Mouse (Mus musculus) gastrocnemius, postnatal 25 days (tissue): ENCODE results near the gene Tdgf1. TPM values are rescaled to one million over a fixed set of nuclear protein-coding genes. Genes with fewer than 3 reads are reported as not detected.

Experiments
- DNase-seq: peaks from one replicate; pipeline ENCODE4 v3.0.0; 2022
- total RNA-seq, 2 experiments: library from RNA; stranded (reverse); gene quantifications; 1 replicate in 1 of 2; 2 replicates in 1 of 2; pipeline ENCODE4 v1.2.3; 2021

The Tdgf1 gene
- total RNA-seq, 2 experiments from 2014 or later = not detected

GRCm38 (mm10) chr9:110953550-110954461, 7.8 kb upstream of the Tdgf1 start:
- DNase-seq = peak; percentile 56

DNA sequence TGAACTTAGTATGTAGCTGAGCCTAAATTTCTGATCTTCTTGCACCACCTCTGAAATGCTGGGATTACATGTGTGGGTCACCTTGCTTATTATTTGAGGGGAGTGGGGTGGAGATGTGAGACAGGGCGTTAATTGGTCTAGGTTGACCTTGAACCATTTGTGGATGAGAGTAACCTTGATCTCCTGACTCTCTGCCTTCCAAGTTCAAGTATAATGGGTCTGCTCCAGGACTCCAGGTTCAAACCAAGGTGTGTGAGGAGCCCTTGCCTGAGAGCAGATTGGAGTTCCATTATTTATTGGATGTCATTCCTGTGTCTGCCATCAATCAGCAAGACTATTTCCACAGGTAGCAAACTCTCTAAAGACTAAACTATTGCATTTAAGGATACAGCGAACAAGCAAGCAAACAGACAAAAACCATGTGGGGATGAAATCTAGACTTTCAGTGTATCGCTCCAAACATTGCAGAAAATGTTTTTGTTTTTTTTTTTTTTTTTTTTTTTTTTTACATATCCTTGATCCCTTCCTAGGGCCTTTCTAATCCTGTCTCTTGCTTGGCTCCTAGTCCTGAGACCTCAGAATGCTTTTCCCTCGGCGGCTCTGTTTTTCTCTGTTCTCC, 7.1 kb upstream of the Tdgf1 start:
- no peak for DNase-seq

DNA sequence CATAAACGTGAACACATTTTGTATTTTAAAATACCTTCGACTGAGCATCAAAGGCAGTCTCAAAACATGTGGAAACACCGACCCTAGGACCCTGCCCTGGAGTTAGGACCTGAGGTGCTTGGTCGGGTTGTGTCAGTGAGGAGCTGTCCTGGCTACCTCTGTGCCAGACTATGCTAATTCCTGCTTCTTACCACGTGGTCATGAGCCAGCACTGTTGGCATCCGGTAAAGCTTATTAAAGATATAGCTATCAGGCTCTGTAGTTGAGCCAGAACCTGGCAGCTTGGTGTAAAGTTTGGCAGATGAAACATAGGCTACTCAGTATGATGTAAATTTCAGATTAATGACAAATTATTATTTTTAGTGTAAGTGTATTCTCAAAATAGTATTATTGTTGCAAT, 6.4 kb upstream of the Tdgf1 start:
- DNase-seq = no peak

- DNase-seq = no peak
Observed at GRCm38 (mm10) chr9:110951866-110952265, 5.9 kb upstream of the Tdgf1 start.

- DNase-seq = no peak
Observed at GRCm38 (mm10) chr9:110951397-110951796, 5.4 kb upstream of the Tdgf1 start, which contains the start of gene Lrrc2. Gene Lrrc2, plus strand, starts transcription at chr9:110951545.

GRCm38 (mm10) chr9:110950109-110950508, 4.2 kb upstream of the Tdgf1 start:
- no peak for DNase-seq

GRCm38 (mm10) chr9:110948813-110949310, 2.9 kb upstream of the Tdgf1 start:
- DNase-seq = no peak

GRCm38 (mm10) chr9:110947900-110948299, 1.9 kb upstream of the Tdgf1 start:
- DNase-seq = no peak

GRCm38 (mm10) chr9:110947261-110947661, 1.3 kb upstream of the Tdgf1 start:
- no peak for DNase-seq

- no peak for DNase-seq
Observed at GRCm38 (mm10) chr9:110946548-110947044, 638 bp upstream of the Tdgf1 start.

DNA sequence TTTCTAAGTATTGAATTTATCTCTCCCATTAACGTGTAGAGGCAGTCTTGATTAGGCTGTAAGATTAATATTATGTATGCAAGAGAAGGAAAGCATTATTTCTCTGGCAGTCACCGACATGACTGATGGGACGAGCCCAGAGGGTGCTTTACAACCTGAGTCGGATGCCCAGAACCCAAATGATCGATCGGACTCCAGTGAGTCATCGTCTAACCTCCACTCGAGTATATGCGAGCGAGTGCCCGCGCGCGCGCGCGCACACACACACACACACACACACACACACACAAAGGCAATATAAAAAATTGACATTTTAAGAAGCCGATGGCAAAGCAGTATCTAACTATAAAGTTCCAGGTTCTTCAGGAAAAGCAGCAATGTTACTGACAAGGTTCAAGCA, 615 bp downstream of the Tdgf1 start:
- DNase-seq = no peak

GRCm38 (mm10) chr9:110944265-110944664, 1.7 kb downstream of the Tdgf1 start:
- no peak for DNase-seq

GRCm38 (mm10) chr9:110937506-110938490, 8.2 kb downstream of the Tdgf1 start:
- no peak for DNase-seq

DNA sequence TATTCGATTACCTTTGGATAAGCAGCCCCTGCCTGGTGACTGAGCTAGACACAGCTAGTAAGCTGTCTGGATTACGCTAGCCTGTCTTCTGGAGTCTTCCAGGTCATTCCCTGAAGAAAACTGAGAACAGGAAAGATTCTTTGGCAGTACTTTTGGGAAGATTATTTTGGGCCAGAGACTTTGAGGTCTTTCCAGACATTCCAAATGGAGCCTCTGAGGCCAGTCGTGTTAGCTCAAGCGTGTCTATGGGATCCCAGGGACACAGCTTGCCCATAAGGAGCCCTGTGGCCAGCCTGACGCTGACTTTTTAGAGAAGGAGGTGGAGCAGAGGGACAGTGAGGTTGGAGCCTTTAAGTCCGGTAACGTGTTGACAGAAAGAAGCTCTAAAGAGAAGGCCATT, 10.0 kb downstream of the Tdgf1 start:
- peak; percentile 16 for DNase-seq

DNA sequence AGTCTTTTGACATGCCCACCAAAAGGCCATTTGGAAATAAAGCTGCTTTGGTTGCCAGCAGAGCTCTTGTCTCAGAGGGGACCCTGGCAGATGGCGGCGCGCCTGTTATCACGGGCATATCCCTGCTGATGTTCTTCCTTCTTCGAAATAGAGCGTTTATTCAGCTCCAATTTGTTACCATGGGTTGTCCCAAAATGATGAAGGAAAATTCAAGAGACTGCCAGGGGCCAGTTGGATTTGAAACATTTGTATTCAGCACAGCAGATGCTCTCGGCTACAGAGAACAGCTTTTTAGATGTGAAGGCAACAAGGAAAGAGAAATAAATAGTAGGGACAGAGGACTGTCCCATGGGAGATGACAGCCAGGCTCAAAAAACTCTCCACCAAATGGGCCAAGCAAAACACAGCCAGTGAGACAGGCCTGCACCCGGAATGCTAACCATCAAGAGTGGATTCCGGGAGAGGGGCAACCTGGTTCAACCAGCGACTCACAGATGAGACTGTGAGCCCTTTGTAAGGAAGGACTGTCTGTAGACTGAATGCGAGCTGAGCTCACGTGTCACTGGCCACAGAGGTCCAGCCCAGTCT, 12.0 kb downstream of the Tdgf1 start:
- DNase-seq = no peak

DNA sequence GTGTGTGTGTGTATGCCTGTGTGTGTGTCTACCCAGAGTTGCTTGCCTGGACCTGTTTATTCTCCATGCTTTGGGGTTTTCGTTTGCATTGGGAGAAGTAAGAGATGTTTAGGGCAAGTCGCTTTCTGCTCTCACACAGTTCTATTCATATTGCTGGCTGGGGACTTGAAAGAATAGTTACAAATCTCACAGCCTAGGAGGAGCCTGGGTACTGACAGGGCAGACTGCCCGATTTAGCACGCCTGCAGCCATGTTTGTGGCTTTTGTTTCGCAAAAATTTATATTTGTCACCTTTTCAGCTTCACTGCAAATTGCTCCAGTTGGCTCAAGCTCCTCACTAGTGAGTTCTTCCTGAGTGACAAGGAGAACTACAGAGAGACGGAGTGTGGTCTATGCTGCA, 14.4 kb downstream of the Tdgf1 start:
- DNase-seq = no peak

GRCm38 (mm10) chr9:110922759-110923158, 23.2 kb downstream of the Tdgf1 start:
- peak; percentile 52 for DNase-seq

GRCm38 (mm10) chr9:110920665-110921419, 25.1 kb downstream of the Tdgf1 start:
- DNase-seq = no peak

GRCm38 (mm10) chr9:110916786-110917185, 29.2 kb downstream of the Tdgf1 start, which contains the start of gene Fam240a:
Gene Fam240a, minus strand, starts transcription at chr9:110916861.
- no peak for DNase-seq

DNA sequence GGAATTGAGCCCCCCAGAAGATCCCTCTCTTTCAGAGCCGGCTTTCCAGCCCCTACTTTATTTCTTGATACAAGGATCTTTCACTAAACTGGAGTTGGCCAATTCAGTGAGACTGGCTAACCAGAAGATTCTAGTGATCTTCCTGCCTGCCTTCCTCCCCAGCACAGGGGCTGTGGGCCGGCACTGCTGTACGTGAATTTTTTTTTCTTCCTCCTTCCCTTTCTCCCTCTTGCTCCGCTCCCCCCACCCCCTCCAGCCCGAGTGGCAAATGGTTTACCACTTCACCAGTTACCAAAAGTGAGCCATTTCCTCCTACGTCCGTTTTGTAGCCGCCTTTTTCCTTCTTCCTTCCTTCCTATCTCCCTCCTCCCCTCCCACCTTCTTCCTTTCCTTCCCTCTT, 30.5 kb downstream of the Tdgf1 start:
- DNase-seq = no peak
